Mouse (Mus musculus) MEL (cell line): ENCODE results near the gene 4930404H24Rik. TPM values are rescaled to one million over a fixed set of nuclear protein-coding genes. Genes with fewer than 3 reads are reported as not detected.

Experiments
- DNase-seq: peaks from one replicate; pipeline ENCODE4 v3.0.0; 2011; ENCODE audit warnings: low read depth, low spot score
- H3K27ac ChIP-seq: 2 replicates; pipeline ENCODE4 v1.5.1; 2012; ENCODE audit warnings: low read depth, mild to moderate bottlenecking, control low read depth, low read length, moderate library complexity; ENCODE audit not compliant: control insufficient read depth
- H3K27me3 ChIP-seq, 2 experiments: fragments of 150-350 bp in 1 of 2; sonication (generic) in 1 of 2; 2 replicates each; pipeline ENCODE4 v1.6.1; 2012; ENCODE audit warnings: low read length in 2 of 2, mild to moderate bottlenecking in 2 of 2, improper control_type of control experiment in 1 of 2, moderate library complexity in 1 of 2; ENCODE audit not compliant: insufficient read depth in 2 of 2, control insufficient read depth in 1 of 2
- H3K36me3 ChIP-seq, 2 experiments: 2 replicates each; pipeline ENCODE4 v1.6.1; 2012 to 2014; ENCODE audit warnings: low read length in 2 of 2, improper control_type of control experiment in 1 of 2, inconsistent platforms in 1 of 2, mild to moderate bottlenecking in 1 of 2; ENCODE audit not compliant: insufficient read depth in 2 of 2, control insufficient read depth in 1 of 2
- H3K4me1 ChIP-seq, 2 experiments: fragments of 150-350 bp in 1 of 2; sonication (generic) in 1 of 2; 2 replicates each; pipeline ENCODE4 v1.6.1; 2012; ENCODE audit warnings: low read length in 2 of 2, improper control_type of control experiment in 1 of 2, mild to moderate bottlenecking in 1 of 2; ENCODE audit not compliant: insufficient read depth in 2 of 2, control insufficient read depth in 1 of 2
- H3K4me3 ChIP-seq, 2 experiments: fragments of 150-350 bp in 1 of 2; sonication (generic) in 1 of 2; 2 replicates each; pipeline ENCODE4 v1.5.1; 2012; ENCODE audit warnings: low read depth in 2 of 2, low read length in 2 of 2, mild to moderate bottlenecking in 2 of 2, moderate library complexity in 2 of 2, control low read depth in 1 of 2, improper control_type of control experiment in 1 of 2; ENCODE audit not compliant: control insufficient read depth in 1 of 2, insufficient read depth in 1 of 2
- H3K79me2 ChIP-seq: 2 replicates; pipeline ENCODE4 v1.6.1; 2012; ENCODE audit warnings: mild to moderate bottlenecking, low read length, moderate library complexity; ENCODE audit not compliant: control insufficient read depth, poor library complexity, insufficient read depth
- H3K9ac ChIP-seq: 2 replicates; pipeline ENCODE4 v1.6.1; 2012; ENCODE audit warnings: low read depth, mild to moderate bottlenecking, control low read depth, low read length, moderate library complexity; ENCODE audit not compliant: control insufficient read depth, poor library complexity, severe bottlenecking
- H3K9me3 ChIP-seq: fragments of 150-350 bp; sonication (generic); replicated peaks from 2 replicates; pipeline ENCODE4 v1.6.1; 2012; ENCODE audit warnings: mild to moderate bottlenecking, low read length, improper control_type of control experiment, moderate library complexity; ENCODE audit not compliant: insufficient read depth
- CHD1 ChIP-seq: IDR thresholded peaks from 2 replicates; pipeline ENCODE4 v1.6.1; 2012; ENCODE audit warnings: low read depth, mild to moderate bottlenecking, inconsistent platforms, low read length, improper control_type of control experiment
- CHD2 ChIP-seq: IDR thresholded peaks from 2 replicates; pipeline ENCODE4 v1.6.1; 2011; ENCODE audit warnings: low read length, improper control_type of control experiment
- CTCF ChIP-seq, 3 experiments: IDR thresholded peaks in 2 of 3; conservative IDR thresholded peaks in 1 of 3; 2 replicates each; pipeline ENCODE4 v1.5.1; 2011 to 2012; ENCODE audit warnings: low read length in 3 of 3, low read depth in 2 of 3, mild to moderate bottlenecking in 2 of 3, improper control_type of control experiment in 1 of 3, inconsistent platforms in 1 of 3, mixed read lengths in 1 of 3, moderate library complexity in 1 of 3; ENCODE audit not compliant: control insufficient read depth in 1 of 3, insufficient read depth in 1 of 3, poor library complexity in 1 of 3, severe bottlenecking in 1 of 3
- E2F4 ChIP-seq: IDR thresholded peaks from 2 replicates; pipeline ENCODE4 v1.6.1; 2011; ENCODE audit warnings: low read depth, low read length, improper control_type of control experiment, borderline replicate concordance
- ELF1 ChIP-seq: IDR thresholded peaks from 2 replicates; pipeline ENCODE4 v1.6.1; 2014; ENCODE audit warnings: low read depth, mild to moderate bottlenecking, inconsistent platforms, low read length, improper control_type of control experiment, moderate library complexity
- HCFC1 ChIP-seq: IDR thresholded peaks from 2 replicates; pipeline ENCODE4 v1.6.1; 2012; ENCODE audit warnings: low read depth, mild to moderate bottlenecking, inconsistent platforms, low read length, improper control_type of control experiment, moderate library complexity
- JUND ChIP-seq: IDR thresholded peaks from 2 replicates; pipeline ENCODE4 v1.6.1; 2011; ENCODE audit warnings: low read depth, mild to moderate bottlenecking, improper control_type of control experiment, low read length
- MAX ChIP-seq: IDR thresholded peaks from 2 replicates; pipeline ENCODE4 v1.6.1; 2011; ENCODE audit warnings: low read length, improper control_type of control experiment
- MAZ ChIP-seq: IDR thresholded peaks from 2 replicates; pipeline ENCODE4 v1.6.1; 2012; ENCODE audit warnings: low read depth, mild to moderate bottlenecking, inconsistent platforms, low read length, improper control_type of control experiment
- POLR2A ChIP-seq, 2 experiments: IDR thresholded peaks; 2 replicates each; pipeline ENCODE4 v1.6.1; 2011 to 2012; ENCODE audit warnings: low read length in 2 of 2, mild to moderate bottlenecking in 2 of 2, control low read depth in 1 of 2, improper control_type of control experiment in 1 of 2, low read depth in 1 of 2, moderate library complexity in 1 of 2; ENCODE audit not compliant: control insufficient read depth in 1 of 2, insufficient read depth in 1 of 2, poor library complexity in 1 of 2
- RAD21 ChIP-seq: IDR thresholded peaks from 2 replicates; pipeline ENCODE4 v1.6.1; 2011; ENCODE audit warnings: mild to moderate bottlenecking, low read depth, low read length, improper control_type of control experiment
- SIN3A ChIP-seq: IDR thresholded peaks from 2 replicates; pipeline ENCODE4 v1.6.1; 2012; ENCODE audit warnings: low read length, improper control_type of control experiment, inconsistent platforms
- SMC3 ChIP-seq: IDR thresholded peaks from 2 replicates; pipeline ENCODE4 v1.6.1; 2011; ENCODE audit warnings: low read depth, low read length, improper control_type of control experiment
- UBTF ChIP-seq: IDR thresholded peaks from 2 replicates; pipeline ENCODE4 v1.6.1; 2012; ENCODE audit warnings: low read depth, mild to moderate bottlenecking, inconsistent platforms, low read length, improper control_type of control experiment, moderate library complexity, borderline replicate concordance; ENCODE audit not compliant: insufficient read depth
- USF2 ChIP-seq, 2 experiments: IDR thresholded peaks; 2 replicates each; pipeline ENCODE4 v1.6.1; 2011 to 2012; ENCODE audit warnings: improper control_type of control experiment in 2 of 2, low read length in 2 of 2, borderline replicate concordance in 1 of 2, inconsistent platforms in 1 of 2, low read depth in 1 of 2, mild to moderate bottlenecking in 1 of 2; ENCODE audit not compliant: insufficient read depth in 1 of 2
- ZMIZ1 ChIP-seq: IDR thresholded peaks from 2 replicates; pipeline ENCODE4 v1.6.1; 2012; ENCODE audit warnings: low read depth, mild to moderate bottlenecking, inconsistent platforms, low read length, improper control_type of control experiment, moderate library complexity
- polyA plus RNA-seq, 2 experiments: library from polyadenylated mRNA; stranded (reverse) in 1 of 2; unstranded in 1 of 2; fragments of >175 nt in 1 of 2; fragments of >200 nt in 1 of 2; gene quantifications; 2 replicates each; pipeline versions ENCODE4 v1.2.1 to v1.2.4; 2012; ENCODE audit warnings: low replicate concordance in 2 of 2, low read depth in 1 of 2; ENCODE audit not compliant: insufficient read length in 2 of 2, insufficient read depth in 1 of 2, missing spikeins in 1 of 2
- total RNA-seq: library from RNA; depleted of rRNA; stranded (reverse); fragments of 300-350 nt; gene quantifications from 2 replicates; pipeline ENCODE4 v1.2.3, GENCODE M21; 2012

4930404H24Rik gene
- total and polyA plus RNA-seq, 3 experiments: 0.24 TPM; not detected in 2

DNA sequence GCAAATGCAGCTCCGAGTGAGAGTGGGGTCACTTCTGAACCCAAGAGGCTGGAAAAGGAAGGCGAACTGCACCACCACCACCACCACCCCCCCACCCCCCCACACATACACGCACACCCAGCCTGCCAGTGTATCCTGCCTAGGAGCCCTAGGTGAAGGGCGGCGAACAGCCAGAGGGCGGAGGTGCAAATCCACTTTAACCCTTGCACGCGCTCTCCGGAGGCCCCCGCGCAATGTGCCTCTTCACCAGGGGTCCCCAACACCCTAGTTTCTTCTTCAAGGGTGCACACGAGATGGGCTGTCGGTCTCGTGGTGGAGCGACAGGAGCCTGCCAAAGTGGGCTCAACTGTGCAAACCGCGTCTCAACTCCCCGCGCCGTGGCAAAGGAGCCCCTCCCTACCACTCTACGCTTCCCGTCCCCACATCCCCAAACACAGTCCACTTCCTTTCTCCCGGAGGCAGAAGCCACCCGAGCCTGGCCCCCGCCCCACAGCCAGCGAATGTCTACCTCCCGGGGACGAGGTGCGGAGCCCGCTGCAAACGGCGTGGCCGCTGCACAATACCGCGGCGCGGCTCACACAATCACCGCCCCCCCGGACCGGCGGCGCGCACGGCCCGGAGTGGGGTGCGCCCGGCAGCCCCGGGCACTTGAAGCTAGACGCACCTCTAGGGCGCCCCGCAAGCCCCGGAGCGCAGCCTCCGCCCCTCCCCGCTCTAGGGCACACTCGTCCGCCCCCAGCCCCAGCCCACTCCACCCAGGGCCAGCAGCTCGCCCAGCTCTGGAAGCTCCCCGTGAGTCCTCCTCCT lies 49.0 kb upstream of the 4930404H24Rik start (continued):
- no peak for TF ChIP-seq ELF1

DNA sequence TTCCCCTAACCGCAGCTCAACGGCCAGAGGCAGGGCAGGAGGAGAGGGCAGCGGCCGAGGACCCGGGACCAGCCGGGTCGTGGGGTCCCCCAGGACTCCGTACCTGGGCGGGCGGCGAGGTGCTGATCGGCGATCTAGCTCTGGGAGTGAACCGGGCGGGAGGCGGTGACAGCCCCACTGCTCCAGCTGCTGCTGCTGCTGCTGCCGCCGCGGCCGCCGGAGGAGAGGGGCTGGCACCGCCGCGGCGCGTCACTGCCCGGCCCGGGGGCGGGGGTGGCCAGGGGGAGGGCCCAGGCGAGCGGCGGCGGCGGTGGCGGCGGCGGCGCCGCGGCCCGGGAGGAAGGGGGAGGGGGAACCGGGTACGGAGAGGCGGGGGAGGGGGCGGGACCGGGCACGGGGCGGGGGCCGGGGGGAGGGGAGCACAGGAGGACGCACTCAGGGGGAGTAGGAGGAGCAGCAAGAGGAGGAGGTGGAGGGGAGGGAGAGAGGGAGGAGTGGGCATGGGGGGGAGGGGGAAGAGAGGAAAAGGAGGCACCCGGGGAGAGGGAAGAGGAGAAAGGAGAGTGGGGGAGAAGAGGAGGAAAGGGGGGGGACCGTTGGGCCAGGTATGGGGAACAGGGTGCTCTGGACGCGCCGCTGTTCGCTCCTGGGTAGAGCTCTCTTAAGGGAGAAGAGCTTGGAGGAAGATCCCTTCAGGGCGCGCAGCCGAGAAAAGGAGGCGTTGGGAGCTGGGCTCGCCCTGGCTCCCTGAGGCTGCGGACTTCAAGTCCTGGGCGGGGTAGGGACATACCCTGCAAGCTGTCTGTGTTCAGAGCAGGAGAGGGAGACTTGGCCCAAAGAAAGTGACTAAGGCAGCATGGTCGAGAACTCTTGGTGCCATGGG lies 48.1 kb upstream of the 4930404H24Rik start:
- Histone ChIP-seq H3K79me2 (no peaks in the 10 kb centered on the region), H3K36me3 (no peaks in the 10 kb centered on the region), H3K9me3 (no peaks in the 10 kb centered on the region), H3K9ac (peak overlapping the region; percentile 54), H3K27ac (no peak overlapping the region), H3K27me3 (no peaks in the 10 kb centered on the region)
- peak; percentile 56 for DNase-seq
- TF ChIP-seq ZMIZ1: no peak
- peak; percentile 57; the same call in 1 of the 2 replicates for TF ChIP-seq MAZ
- TF ChIP-seq, all 39 proteins: peak for 1
- H3K4me3 ChIP-seq: peak overlapping the region; percentile 32 to 58
- no peaks in the 10 kb centered on the region; a peak in 1 of 4 replicates for H3K4me1 ChIP-seq

DNA sequence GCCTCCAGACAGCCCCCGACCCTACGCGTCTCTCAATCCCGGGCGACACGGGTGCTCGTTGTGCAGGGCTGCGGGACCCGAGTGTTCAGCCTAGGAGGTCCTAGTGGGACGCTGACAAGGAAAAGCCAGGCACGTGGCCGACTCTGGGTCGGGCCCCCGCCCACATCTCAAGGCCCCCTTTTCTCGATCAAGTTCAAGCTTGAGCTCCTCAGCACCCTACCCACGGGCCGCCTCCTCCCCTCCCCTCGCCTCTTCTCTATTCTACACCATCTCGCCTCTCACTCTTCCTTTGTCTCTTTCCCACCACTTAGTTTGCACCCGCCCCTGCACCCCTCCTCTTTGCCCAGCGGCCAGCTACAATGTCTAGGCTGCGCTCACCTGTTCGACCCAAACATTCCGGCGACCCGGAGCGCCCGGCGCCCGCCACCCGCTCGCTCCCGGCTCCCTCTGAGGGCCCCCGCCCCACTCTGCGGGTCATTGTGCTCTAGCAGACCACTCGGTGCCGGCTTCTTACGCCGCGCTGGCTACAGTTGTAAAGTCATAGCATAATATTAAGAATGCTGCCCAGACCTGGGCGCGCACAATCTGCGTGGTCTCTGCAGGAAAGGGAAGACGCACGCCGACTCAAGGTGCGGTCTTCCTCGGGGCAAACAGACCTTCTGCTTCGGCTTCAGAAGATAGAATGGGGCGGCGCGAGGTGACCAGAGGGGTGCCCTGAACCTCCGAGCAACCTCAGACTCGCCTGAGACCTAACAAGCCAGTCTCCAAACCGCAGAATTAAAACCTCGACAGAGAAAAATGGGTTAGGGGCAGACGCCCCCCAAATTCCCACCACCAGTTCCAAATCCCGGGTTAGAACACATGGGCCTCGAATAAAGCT lies 47.2 kb upstream of the 4930404H24Rik start:
- H3K79me2 ChIP-seq: no peaks in the 10 kb centered on the region
- peak overlapping the region; percentile 32 to 58 for H3K4me3 ChIP-seq
- H3K9ac ChIP-seq: peak overlapping the region; percentile 54
- no peak overlapping the region for H3K27ac ChIP-seq
- TF ChIP-seq SMC3: no peak
- no peak for TF ChIP-seq CTCF (IDR thresholded peaks at IDR 0.05 in 2 of 3, conservative IDR thresholded peaks at IDR 0.05 in 1 of 3; ENCODE audit: control insufficient read depth in 1 of 3, insufficient read depth in 1 of 3, low read depth in 2 of 3, low read length in 3 of 3, poor library complexity in 1 of 3, severe bottlenecking in 1 of 3)
- no peak for TF ChIP-seq POLR2A (IDR thresholded peaks at IDR 0.05; ENCODE audit: control insufficient read depth in 1 of 2, insufficient read depth in 1 of 2, low read depth in 1 of 2, low read length in 2 of 2, poor library complexity in 1 of 2)
- no peak for TF ChIP-seq ZMIZ1
- TF ChIP-seq USF2 (IDR thresholded peaks at IDR 0.05; ENCODE audit: borderline replicate concordance in 1 of 2, insufficient read depth in 1 of 2, low read depth in 1 of 2, low read length in 2 of 2): no peak
- TF ChIP-seq SIN3A: no peak
- no peak for TF ChIP-seq CHD2
- no peak for TF ChIP-seq RAD21
- TF ChIP-seq E2F4: no peak
- TF ChIP-seq MAZ: no peak
- no peak for TF ChIP-seq HCFC1
- TF ChIP-seq UBTF: no peak
- TF ChIP-seq JUND: no peak
- no peak for TF ChIP-seq CHD1
- no peak for TF ChIP-seq MAX
- no peaks in the 10 kb centered on the region for H3K36me3 ChIP-seq
- no peaks in the 10 kb centered on the region for H3K9me3 ChIP-seq
- H3K4me1 ChIP-seq: no peaks in the 10 kb centered on the region; a peak in 1 of 4 replicates
- no peaks in the 10 kb centered on the region for H3K27me3 ChIP-seq
- peak; percentile 45 for DNase-seq
